Mouse (Mus musculus) embryonic fibroblast, embryonic 13.5 days (primary cell): ENCODE results near the gene Prf1. TPM values are rescaled to one million over a fixed set of nuclear protein-coding genes. Genes with fewer than 3 reads are reported as not detected.

Experiments used
- H3K27ac ChIP-seq: 2 replicates; pipeline ENCODE4 v1.5.1; 2012; ENCODE audit warnings: low read length, control low read depth, inconsistent platforms; ENCODE audit not compliant: insufficient read depth
- H3K4me1 ChIP-seq: 2 replicates; pipeline ENCODE4 v1.6.1; 2011; ENCODE audit warnings: low read length; ENCODE audit not compliant: control insufficient read depth, insufficient read depth
- H3K4me3 ChIP-seq: 2 replicates; pipeline ENCODE4 v1.5.1; 2011; ENCODE audit warnings: mild to moderate bottlenecking, control low read depth, low read length; ENCODE audit not compliant: insufficient read depth
- CTCF ChIP-seq: IDR thresholded peaks from 2 replicates; pipeline ENCODE4 v1.5.1; 2011; ENCODE audit warnings: mild to moderate bottlenecking, control low read depth, low read length, moderate library complexity, borderline replicate concordance; ENCODE audit not compliant: insufficient read depth
- POLR2A ChIP-seq: IDR thresholded peaks from 2 replicates; pipeline ENCODE4 v1.6.1; 2011; ENCODE audit warnings: low read depth, mild to moderate bottlenecking, control low read depth, low read length, moderate library complexity
- polyA plus RNA-seq: library from polyadenylated mRNA; stranded (reverse); fragments of >200 nt; gene quantifications from 2 replicates; pipeline ENCODE4 v1.2.4, GENCODE M21; 2011; ENCODE audit warnings: low read depth; ENCODE audit not compliant: missing spikeins, insufficient read length

Prf1 gene
- polyA plus RNA-seq, 1 experiment = not detected

GRCm38 (mm10) chr10:61345179-61345578, 47.5 kb downstream of the Prf1 start:
- TF ChIP-seq POLR2A = no peak
- H3K4me3 ChIP-seq = no peak overlapping the region
- no peak overlapping the region for H3K27ac ChIP-seq

DNA sequence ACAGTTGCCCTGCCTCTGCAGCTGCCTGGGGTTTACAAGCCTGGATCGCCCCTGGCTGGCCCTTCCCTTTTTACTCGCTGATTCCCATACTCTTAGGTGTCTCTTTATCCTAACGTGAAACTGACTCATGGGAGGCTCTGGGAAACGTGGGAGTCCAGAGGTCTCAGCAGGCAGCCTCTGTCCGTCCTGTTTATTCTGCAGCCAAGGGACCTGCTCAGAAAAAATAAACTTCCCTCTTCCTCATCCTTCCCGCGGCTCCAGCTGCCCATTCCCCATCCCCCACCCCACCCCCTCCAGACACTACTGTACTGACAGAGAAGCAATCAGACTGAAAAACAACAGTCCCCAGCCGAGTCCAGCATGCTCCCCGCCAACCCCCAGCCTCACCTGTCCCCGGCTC, 48.7 kb downstream of the Prf1 start:
- Histone ChIP-seq H3K4me3 (no peak overlapping the region), H3K4me1 (no peaks in the 10 kb centered on the region), H3K27ac (no peak overlapping the region)
- TF ChIP-seq POLR2A (no peak), CTCF (no peak)

More at GRCm38 (mm10) chr10:61345179-61345578, 47.5 kb downstream of the Prf1 start:
- H3K4me1 ChIP-seq = no peaks in the 10 kb centered on the region

DNA sequence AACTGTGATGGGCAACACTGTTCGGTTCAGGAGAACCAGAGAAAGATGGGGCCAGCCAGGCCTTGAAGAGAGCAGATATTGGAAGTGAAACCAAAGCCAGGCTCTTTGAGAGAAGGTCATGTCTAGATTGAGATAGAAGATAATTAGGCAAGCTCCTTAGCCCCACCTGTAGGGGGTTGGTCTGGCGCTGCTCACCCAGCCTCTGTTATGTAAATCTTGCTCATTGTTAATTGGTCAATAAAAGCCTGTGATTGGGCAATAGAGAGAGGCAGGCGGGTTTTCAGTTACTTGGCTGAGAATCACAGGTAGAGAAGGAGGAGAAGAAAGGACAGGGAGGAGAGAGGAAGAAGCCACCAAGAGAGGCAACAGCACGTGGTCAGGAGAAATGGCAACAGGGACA, 53.6 kb downstream of the Prf1 start:
- no peaks in the 10 kb centered on the region for H3K4me1 ChIP-seq
- H3K27ac ChIP-seq = no peak overlapping the region
- H3K4me3 ChIP-seq = no peak overlapping the region

More for the DNA sequence above, 53.6 kb downstream of the Prf1 start:
- TF ChIP-seq CTCF (no peak), POLR2A (no peak)

Other genes starting within 250 kb of the Prf1 start
- 3.1 and 4.5 TPM in 2 replicates for gene Pcbd1, start 208.5 kb upstream of the Prf1 start, polyA plus RNA-seq
- gene Sgpl1, start 150.1 kb upstream of the Prf1 start, polyA plus RNA-seq = 103 and 111 TPM in 2 replicates
- not detected in 2 replicates for gene Tbata, start 125.9 kb upstream of the Prf1 start, polyA plus RNA-seq
- gene Adamts14, start 24.4 kb upstream of the Prf1 start, polyA plus RNA-seq = 8.1 and 9.6 TPM in 2 replicates
- gene Pald1, start 85.7 kb downstream of the Prf1 start, polyA plus RNA-seq = 3.4 and 5.3 TPM in 2 replicates
- gene Nodal, start 120.1 kb downstream of the Prf1 start, polyA plus RNA-seq = not detected in 2 replicates
- gene Eif4ebp2, start 154.8 kb downstream of the Prf1 start, polyA plus RNA-seq = 56.4 and 68.9 TPM in 2 replicates
- gene Lrrc20, start 178.0 kb downstream of the Prf1 start, polyA plus RNA-seq = 10.0 and 11.8 TPM in 2 replicates